Mouse (Mus musculus) megakaryocyte-erythroid progenitor cell, adult 5-6 weeks (primary cell): Measurements from ENCODE around the gene Marveld2. TPM values are rescaled to one million over a fixed set of nuclear protein-coding genes. Genes with fewer than 3 reads are reported as not detected.

Experiments
- ATAC-seq: replicated peaks from 2 replicates; pipeline ENCODE4 v1.8.0; 2016; ENCODE audit warnings: mild to moderate bottlenecking, inconsistent platforms; ENCODE audit not compliant: severe bottlenecking, poor library complexity, low FRiP score, low TSS enrichment
- total RNA-seq, 2 experiments: library from RNA; stranded (forward) in 1 of 2; stranded (reverse) in 1 of 2; fragments of 200-1000, 215-1000 nt in 1 of 2; fragments of >200 nt in 1 of 2; fragmentation: Nextera tagmentation in 1 of 2; gene quantifications; 2 replicates each; pipeline ENCODE4 v1.2.3; 2014 to 2017

Gene Marveld2
- total RNA-seq, 2 experiments from 2014 or later: 1.3 to 1.7 TPM

- ATAC-seq: no peak
Measured at GRCm38 (mm10) chr13:100602239-100602902, 14.4 kb downstream of the Marveld2 start.

- ATAC-seq: no peak
Measured at GRCm38 (mm10) chr13:100601034-100601433, 15.7 kb downstream of the Marveld2 start.

- ATAC-seq: no peak
Measured at GRCm38 (mm10) chr13:100600317-100600716, 16.5 kb downstream of the Marveld2 start.

- no peak for ATAC-seq
Measured at GRCm38 (mm10) chr13:100597284-100597683, 19.5 kb downstream of the Marveld2 start.

GRCm38 (mm10) chr13:100595552-100595885 lies 21.3 kb downstream of the Marveld2 start:
- no peak; the same call in 1 of the 2 replicates for ATAC-seq

- ATAC-seq: no peak
Measured at GRCm38 (mm10) chr13:100594838-100595551, 21.8 kb downstream of the Marveld2 start.

GRCm38 (mm10) chr13:100594041-100594792 lies 22.6 kb downstream of the Marveld2 start:
- peak; percentile 88 for ATAC-seq

GRCm38 (mm10) chr13:100588646-100589045 lies 28.1 kb downstream of the Marveld2 start:
- peak; percentile 50; the same call in 1 of the 2 replicates for ATAC-seq

GRCm38 (mm10) chr13:100582144-100582543 lies 34.6 kb downstream of the Marveld2 start:
- no peak for ATAC-seq

- ATAC-seq: no peak
Measured at GRCm38 (mm10) chr13:100581701-100582100, 35.1 kb downstream of the Marveld2 start.

GRCm38 (mm10) chr13:100579951-100580350 lies 36.8 kb downstream of the Marveld2 start:
- no peak for ATAC-seq

GRCm38 (mm10) chr13:100579220-100579619 lies 37.6 kb downstream of the Marveld2 start:
- no peak for ATAC-seq

GRCm38 (mm10) chr13:100575950-100576349 lies 40.8 kb downstream of the Marveld2 start:
- ATAC-seq: peak; percentile 58; the same call in 1 of the 2 replicates

GRCm38 (mm10) chr13:100570713-100571112 lies 46.1 kb downstream of the Marveld2 start:
- ATAC-seq: no peak

GRCm38 (mm10) chr13:100568359-100568758 lies 48.4 kb downstream of the Marveld2 start:
- ATAC-seq: no peak

- no peak for ATAC-seq
Measured at GRCm38 (mm10) chr13:100559449-100559848, 57.3 kb downstream of the Marveld2 start.

- no peak for ATAC-seq
Measured at GRCm38 (mm10) chr13:100557011-100557410, 59.8 kb downstream of the Marveld2 start.

GRCm38 (mm10) chr13:100553042-100553437 lies 63.7 kb downstream of the Marveld2 start:
- ATAC-seq: no peak

- no peak for ATAC-seq
Measured at GRCm38 (mm10) chr13:100552369-100553041, 64.3 kb downstream of the Marveld2 start, which contains the start of gene Ocln. Gene Ocln, minus strand, starts transcription at chr13:100552718.

GRCm38 (mm10) chr13:100552009-100552368 lies 64.8 kb downstream of the Marveld2 start:
- no peak for ATAC-seq
